In genomic region chr2:157463887-157464745, GRCm38 (mm10) we compare ENCODE assay signal across 11 mouse cellular contexts. TPM values are rescaled to one million over a fixed set of nuclear protein-coding genes. Genes with fewer than 3 reads are reported as not detected.
DNase-seq lines count a peak whose midpoint lies in the region; ATAC-seq lines count a peak whose summit lies in the region.
"Had no signal": no experiment of that assay in that cellular context is flagged by ENCODE, and none has a peak within 500 bp of the region (broad histone marks: within the 10 kb centered on the region; RNA-seq: fewer than 3 reads in every experiment).

No protein-coding gene starts in this region.

- WGBS in heart, embryonic 14.5 days, result 53% methylated on average over 16 of the region's 16 CpGs
- 10% methylated on average over 16 of the region's 16 CpGs for WGBS in embryonic facial prominence, embryonic 12.5 days
- 32% methylated on average over 16 of the region's 16 CpGs for WGBS in intestine, embryonic 14.5 days

- H3K36me3 ChIP-seq in heart, embryonic 14.5 days (ENCODE audit: control insufficient read depth, insufficient read depth, low read length), result peaks cover 58% of the 10 kb centered on the region
- H3K36me3 ChIP-seq in embryonic facial prominence, embryonic 12.5 days, result peaks cover 61% of the 10 kb centered on the region
- H3K36me3 ChIP-seq in intestine, embryonic 14.5 days (ENCODE audit: control insufficient read depth, insufficient read depth, low read length), result peaks cover 67% of the 10 kb centered on the region

- H3K9me3 ChIP-seq in heart, embryonic 14.5 days (ENCODE audit: control insufficient read depth, low read length), result no peaks in the 10 kb centered on the region
- no peaks in the 10 kb centered on the region for H3K9me3 ChIP-seq in embryonic facial prominence, embryonic 12.5 days
- no peaks in the 10 kb centered on the region for H3K9me3 ChIP-seq in intestine, embryonic 14.5 days (ENCODE audit: control insufficient read depth, low read length)

- no peak overlapping the region for H3K4me3 ChIP-seq in heart, embryonic 14.5 days (ENCODE audit: control insufficient read depth in 1 of 2, insufficient read depth in 1 of 2, low read depth in 1 of 2, low read length in 2 of 2)
- H3K4me3 ChIP-seq in embryonic facial prominence, embryonic 12.5 days, result no peak overlapping the region
- H3K4me3 ChIP-seq in intestine, embryonic 14.5 days (ENCODE audit: low read depth, low read length), result no peak overlapping the region
- H3K4me3 ChIP-seq: myocyte had no signal

- peak overlapping the region; percentile 28 for H3K4me2 ChIP-seq in heart, embryonic 14.5 days (ENCODE audit: low read length)
- H3K4me2 ChIP-seq in embryonic facial prominence, embryonic 12.5 days (replicated peaks), result peak overlapping the region; percentile 35
- peak overlapping the region; percentile 36 for H3K4me2 ChIP-seq in intestine, embryonic 14.5 days (ENCODE audit: low read length)

- ATAC-seq in heart, embryonic 14.5 days (ENCODE audit: insufficient number of reproducible peaks, insufficient read depth, low FRiP score, low read depth), result no peak
- peak; percentile 0; the same call in 1 of the 2 replicates for ATAC-seq in embryonic facial prominence, embryonic 12.5 days (ENCODE audit: insufficient number of reproducible peaks, insufficient read depth, low FRiP score, low TSS enrichment)
- peak; percentile 19 for ATAC-seq in intestine, embryonic 14.5 days (replicated peaks; ENCODE audit: low FRiP score, low TSS enrichment, low read depth)

- 0 out of 2 replicates have a peak overlapping the region, but pooled peaks have one; percentile 9 for H3K9ac ChIP-seq in heart, embryonic 14.5 days (ENCODE audit: low read length)
- peak overlapping the region; percentile 34 for H3K9ac ChIP-seq in embryonic facial prominence, embryonic 12.5 days
- H3K9ac ChIP-seq in intestine, embryonic 14.5 days (ENCODE audit: low read length), result peak overlapping the region; percentile 22; the same call in 1 of the 2 replicates

- intact Hi-C loops in heart, postnatal 36 days (cut with DNase I), result no loop called here

- peaks cover 17 to 27% of the 10 kb centered on the region in 2 experiments; a peak in 3 of 4 replicates for H3K4me1 ChIP-seq in heart, embryonic 14.5 days (ENCODE audit: control insufficient read depth in 2 of 2, insufficient read depth in 2 of 2, low read length in 2 of 2)
- H3K4me1 ChIP-seq in embryonic facial prominence, embryonic 12.5 days, result peaks cover 62% of the 10 kb centered on the region
- H3K4me1 ChIP-seq in intestine, embryonic 14.5 days (replicated peaks; ENCODE audit: control insufficient read depth, insufficient read depth, low read length), result peaks cover 42% of the 10 kb centered on the region

- peak overlapping the region in 1 of 2 experiments; percentile 33; a peak in 2 of 4 replicates for H3K27ac ChIP-seq in heart, embryonic 14.5 days (replicated peaks in 1 of 2; ENCODE audit: control insufficient read depth in 1 of 2, insufficient read depth in 1 of 2, low read depth in 2 of 2, low read length in 2 of 2)
- H3K27ac ChIP-seq in embryonic facial prominence, embryonic 12.5 days, result peak overlapping the region; percentile 99
- peak overlapping the region; percentile 93 for H3K27ac ChIP-seq in intestine, embryonic 14.5 days (ENCODE audit: low read depth)

- H3K27me3 ChIP-seq in heart, embryonic 14.5 days (ENCODE audit: control insufficient read depth, insufficient read depth, low read length), result no peaks in the 10 kb centered on the region
- H3K27me3 ChIP-seq in embryonic facial prominence, embryonic 12.5 days, result no peaks in the 10 kb centered on the region
- no peaks in the 10 kb centered on the region for H3K27me3 ChIP-seq in intestine, embryonic 14.5 days (replicated peaks; ENCODE audit: control insufficient read depth, insufficient read depth, low read length)

- DNase-seq in heart, postnatal 36 days, result no peak
- peak; percentile 71 for DNase-seq in intestine, embryonic 14.5 days (ENCODE audit: low spot score)
- peak; percentile 63 for DNase-seq in neural tube, embryonic 10.5 days (ENCODE audit: extremely low spot score, low spot score)
- no peak for DNase-seq in gastrocnemius, adult 8-10 months (ENCODE audit: low spot score in 2 of 2)
- DNase-seq in lung, postnatal 4 days, result no peak
- no peak for DNase-seq in adrenal gland, adult (ENCODE audit: inconsistent age in 2 of 2, low spot score in 1 of 2)
- DNase-seq: adrenal gland, adult 2 months; thymus, postnatal 14 days had no signal

RNA-seq across cellular contexts. Expression of gene Src, which starts 45.9 kb away (rescaled TPM):
- polyA plus RNA-seq in heart, embryonic 14.5 days (2014; fragmentation: Nextera tagmentation; extraction: Ambion mirVana), result 4.2 and 6.7 TPM in 2 replicates
- 1 to 10 TPM; 3.4 to 4.9 TPM for total RNA-seq in heart, postnatal 36 days (2021)
- 30.8 and 37.3 TPM in 2 replicates for polyA plus RNA-seq in embryonic facial prominence, embryonic 12.5 days (2016; fragmentation: Nextera tagmentation; extraction: Ambion mirVana)
- polyA plus RNA-seq in intestine, embryonic 14.5 days (2014; fragmentation: Nextera tagmentation; extraction: Ambion mirVana), result 15.4 and 17.5 TPM in 2 replicates
- 1 to 10 TPM; 1.3 to 2.3 (median 1.7) TPM for total RNA-seq in gastrocnemius, adult 8-10 months (2022)

Comparison
In these comparisons a context has a peak if more than half of its experiments do, and no peak if none do; other contexts are left out.
1. DNase-seq: peak in intestine, embryonic 14.5 days (single experiment) and neural tube, embryonic 10.5 days (single experiment); none in heart, postnatal 36 days (0 of 2), gastrocnemius, adult 8-10 months (0 of 2), lung, postnatal 4 days (0 of 2) and adrenal gland, adult (0 of 2).
2. Peak in every context shown above with its lines, with median percentiles within 50 percentile points of each other: H3K4me2 ChIP-seq and H3K9ac ChIP-seq.